Mouse (Mus musculus): Measurements from ENCODE around the gene C130050O18Rik.
A peak's percentile ranks its signal among the peaks of the same experiment; 100 is the strongest.

C130050O18Rik gene

DNA sequence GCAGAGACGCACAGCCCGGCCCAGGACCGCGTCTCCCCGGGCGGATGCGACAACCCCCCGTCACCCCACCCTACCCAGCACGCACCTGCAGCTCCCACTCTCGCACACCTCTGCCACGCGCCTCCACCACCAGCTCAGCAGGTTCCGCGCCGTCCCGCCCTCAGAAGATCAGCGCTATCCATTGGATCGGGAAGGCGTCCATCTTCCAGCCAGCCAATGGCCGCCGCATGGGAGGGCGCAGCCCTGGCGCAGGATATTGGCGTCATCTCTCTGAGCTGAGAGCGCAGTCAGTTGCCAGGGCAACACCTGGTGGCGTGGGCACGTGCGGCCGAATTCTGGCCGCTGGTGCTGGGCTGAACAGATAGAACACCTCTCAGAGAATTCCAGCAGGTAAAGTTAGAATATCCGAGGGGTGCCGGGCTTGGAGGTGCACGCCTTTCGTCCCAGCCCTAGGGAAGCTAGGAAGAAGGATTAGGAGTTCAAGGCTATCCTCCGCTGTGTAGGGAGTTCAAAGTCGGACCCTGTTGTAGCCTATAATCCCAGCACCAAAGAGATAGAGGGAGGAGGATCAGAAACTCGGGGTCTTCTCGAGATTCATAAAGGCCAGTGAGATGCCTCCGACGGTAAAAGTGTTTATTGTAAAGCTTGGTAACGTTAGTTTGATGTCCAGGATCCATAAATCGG is 55.4 kb downstream of the C130050O18Rik start, which contains the start of gene 3110082I17Rik:
Gene 3110082I17Rik, minus strand, starts transcription at position 144 of the 684 bp plus-strand sequence.
- peak; percentile 99 for DNase-seq (ENCODE audit: low spot score)

DNA sequence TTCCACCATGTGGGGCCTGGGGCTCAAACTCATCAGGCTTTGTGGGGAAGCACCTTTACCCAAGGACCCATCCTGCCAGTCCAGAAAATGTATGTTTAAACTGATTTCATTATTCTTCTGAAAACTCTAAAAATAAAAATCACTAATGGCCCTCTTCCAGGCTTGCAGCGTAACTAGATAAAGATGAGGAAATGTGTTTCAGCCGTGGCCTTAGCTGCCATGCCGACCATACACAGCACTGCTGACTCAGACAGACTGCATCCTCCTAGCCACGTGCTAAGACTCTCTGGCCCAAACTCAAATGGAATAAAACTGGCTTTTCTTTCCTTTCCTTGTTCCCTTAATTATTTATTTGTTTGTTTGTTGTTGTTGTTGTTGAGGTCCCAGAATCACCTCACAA is 59.8 kb downstream of the C130050O18Rik start:
- no peak for DNase-seq (ENCODE audit: low spot score)

Data from ovary, postnatal 10 days (tissue).